Mouse (Mus musculus) kidney, adult 2 months (tissue): ENCODE results near the gene Drg1. TPM values are rescaled to one million over a fixed set of nuclear protein-coding genes. Genes with fewer than 3 reads are reported as not detected.
"Not testable (repeated sequence)": the region's sequence is repeated elsewhere in the genome, so short reads cannot be mapped to it uniquely, and the experiment has no call there.

Source experiments
- DNase-seq: peaks from one replicate; pipeline ENCODE4 v3.0.0; 2021
- H3K27ac ChIP-seq: fragments of 200-500 bp; 2 replicates; pipeline ENCODE4 v1.5.1; 2012; ENCODE audit warnings: low read depth, low read length, control low read depth, inconsistent platforms; ENCODE audit not compliant: insufficient read depth
- H3K27me3 ChIP-seq: fragments of 200-500 bp; replicated peaks from 2 replicates; pipeline ENCODE4 v1.6.1; 2012; ENCODE audit warnings: mild to moderate bottlenecking, moderate library complexity, low read length, inconsistent platforms; ENCODE audit not compliant: control insufficient read depth, insufficient read depth
- H3K36me3 ChIP-seq: fragments of 200-500 bp; 2 replicates; pipeline ENCODE4 v1.6.1; 2012; ENCODE audit warnings: mild to moderate bottlenecking, moderate library complexity, low read length, inconsistent platforms; ENCODE audit not compliant: control insufficient read depth, insufficient read depth
- H3K4me1 ChIP-seq: fragments of 200-500 bp; 2 replicates; pipeline ENCODE4 v1.6.1; 2011; ENCODE audit warnings: low read length; ENCODE audit not compliant: control insufficient read depth, insufficient read depth
- H3K4me3 ChIP-seq: fragments of 200-500 bp; 2 replicates; pipeline ENCODE4 v1.5.1; 2011; ENCODE audit warnings: mild to moderate bottlenecking, low read depth, low read length, control low read depth; ENCODE audit not compliant: insufficient read depth
- CTCF ChIP-seq: fragments of 200-500 bp; conservative IDR thresholded peaks from 2 replicates; pipeline ENCODE4 v1.5.1; 2011; ENCODE audit warnings: low read depth, mild to moderate bottlenecking, control low read depth, low read length, moderate library complexity, mixed read lengths; ENCODE audit not compliant: insufficient read depth, insufficient read length
- POLR2A ChIP-seq: fragments of 200-500 bp; IDR thresholded peaks from one replicate; pipeline ENCODE4 v1.6.1; 2011; ENCODE audit warnings: low read depth, low read length, control low read depth
- WGBS: fragments of 180-500 bp; shearing (Covaris S2); methylation state at CpG from one replicate; pipeline ENCODE4 v1.1.7; 2018; 5-methylcytosine and 5-hydroxymethylcytosine counted together
- polyA plus RNA-seq: library from polyadenylated mRNA; depleted of rRNA; stranded (reverse); fragments of >200 nt; gene quantifications from 2 replicates; pipeline ENCODE4 v1.2.3, GENCODE M21; 2012

Drg1 gene
- polyA plus RNA-seq, 1 experiment: 28.4 TPM

DNA sequence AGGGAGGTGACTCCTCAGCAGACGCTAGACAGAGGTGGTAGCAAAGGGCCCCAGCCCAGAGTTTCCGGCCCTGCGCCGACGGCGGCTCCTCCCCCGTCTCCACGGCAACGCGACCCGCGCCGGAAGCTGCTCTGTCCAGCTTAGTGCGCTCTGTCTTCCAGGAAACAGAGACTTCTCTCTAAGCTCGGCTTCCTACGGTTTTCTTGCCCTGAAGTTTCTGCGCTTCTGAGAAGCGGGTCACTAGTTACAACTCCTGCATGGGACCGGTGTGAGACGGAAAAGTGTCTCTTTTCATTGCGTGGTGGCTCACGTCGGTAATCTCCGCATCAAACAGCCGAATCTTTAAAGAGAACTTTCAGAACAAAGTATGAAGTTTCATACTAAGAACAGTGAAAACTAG lies 72.9 kb downstream of the Drg1 start, which contains the start of gene Sfi1:
TSS of gene Sfi1 (minus strand) at position 101 of the 400 bp plus-strand sequence.
- 86% methylated on average over 25 of the region's 25 CpGs for WGBS
- Histone ChIP-seq H3K27ac (no peak within 1 kb of the TSS), H3K4me1 (no peaks in the 10 kb centered on the region), H3K27me3 (no peaks in the 10 kb centered on the region), H3K36me3 (no peaks in the 10 kb centered on the region), H3K4me3 (no peak within 1 kb of the TSS)
- TF ChIP-seq POLR2A (no peak), CTCF (no peak)
- no peak for DNase-seq

DNA sequence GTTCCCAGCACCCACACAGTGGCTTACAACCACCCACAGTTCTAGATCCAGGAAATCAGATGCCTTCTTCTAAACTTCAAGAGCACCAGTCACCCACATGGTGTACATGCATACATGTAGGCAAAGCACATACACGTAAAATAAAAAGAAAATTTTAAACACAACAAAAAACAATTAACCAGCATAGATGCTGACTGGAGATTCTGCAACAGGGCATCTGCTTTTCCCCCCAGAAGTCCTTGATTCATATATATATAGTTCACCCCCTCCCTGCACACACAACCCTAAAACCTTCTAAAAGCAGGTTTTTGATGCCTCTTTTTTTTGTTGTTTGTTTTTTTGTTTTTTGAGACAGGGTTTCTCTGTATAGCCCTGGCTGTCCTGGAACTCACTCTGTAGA lies 83.5 kb downstream of the Drg1 start:
- H3K4me3 ChIP-seq, H3K4me1 ChIP-seq, H3K36me3 ChIP-seq, H3K27ac ChIP-seq, H3K27me3 ChIP-seq: not testable (repeated sequence)
- 91% methylated on average over 1 of the region's 1 CpGs for WGBS
- peak; percentile 17 for DNase-seq

DNA sequence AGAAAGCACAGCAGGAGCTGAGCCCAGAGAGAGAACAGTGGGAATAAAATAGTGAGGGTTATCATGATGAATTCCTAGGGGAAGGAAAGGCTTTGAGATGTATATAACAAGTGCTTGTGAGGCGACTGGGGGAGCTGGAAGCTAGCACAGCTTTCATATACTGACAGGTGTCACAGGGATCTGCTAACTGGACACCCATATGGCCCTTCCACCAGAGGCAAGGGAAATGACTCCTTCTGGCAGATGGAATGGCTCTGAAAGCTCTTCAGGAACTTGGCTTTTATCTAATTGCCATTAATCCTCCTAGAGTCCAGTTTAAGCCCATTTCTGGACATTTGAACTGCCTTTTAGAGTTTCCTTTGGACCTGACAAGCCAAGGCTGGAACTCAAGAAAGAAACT lies 84.2 kb downstream of the Drg1 start:
- 82% methylated on average over 1 of the region's 1 CpGs for WGBS

DNA sequence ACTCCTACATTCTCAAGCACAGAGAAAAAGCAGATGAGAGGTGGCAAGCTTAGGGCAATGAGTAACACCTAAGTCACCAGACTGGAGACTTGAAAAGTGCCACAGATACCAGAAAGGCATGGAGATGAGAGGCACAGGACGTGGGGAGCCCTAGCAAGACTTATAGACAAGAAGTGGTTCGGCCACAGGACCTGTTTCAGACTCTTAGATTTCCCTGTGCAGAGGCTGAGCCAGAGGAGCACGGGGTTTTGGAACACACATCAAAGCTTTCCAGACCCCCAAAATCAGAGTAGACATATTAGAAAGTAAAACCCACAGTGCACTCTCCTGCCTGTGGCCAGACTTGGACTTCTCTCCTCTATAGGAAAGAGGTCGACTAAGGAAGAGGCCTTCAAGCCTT lies 85.0 kb downstream of the Drg1 start:
- not testable (repeated sequence) for H3K4me3 ChIP-seq, H3K36me3 ChIP-seq, H3K4me1 ChIP-seq, H3K27me3 ChIP-seq, H3K27ac ChIP-seq
- 59% methylated on average over 4 of the region's 4 CpGs for WGBS
- peak; percentile 78 for DNase-seq

More for the DNA sequence above, 84.2 kb downstream of the Drg1 start:
- not testable (repeated sequence) for H3K36me3 ChIP-seq, H3K27me3 ChIP-seq, DNase-seq, H3K4me1 ChIP-seq, H3K4me3 ChIP-seq, H3K27ac ChIP-seq

DNA sequence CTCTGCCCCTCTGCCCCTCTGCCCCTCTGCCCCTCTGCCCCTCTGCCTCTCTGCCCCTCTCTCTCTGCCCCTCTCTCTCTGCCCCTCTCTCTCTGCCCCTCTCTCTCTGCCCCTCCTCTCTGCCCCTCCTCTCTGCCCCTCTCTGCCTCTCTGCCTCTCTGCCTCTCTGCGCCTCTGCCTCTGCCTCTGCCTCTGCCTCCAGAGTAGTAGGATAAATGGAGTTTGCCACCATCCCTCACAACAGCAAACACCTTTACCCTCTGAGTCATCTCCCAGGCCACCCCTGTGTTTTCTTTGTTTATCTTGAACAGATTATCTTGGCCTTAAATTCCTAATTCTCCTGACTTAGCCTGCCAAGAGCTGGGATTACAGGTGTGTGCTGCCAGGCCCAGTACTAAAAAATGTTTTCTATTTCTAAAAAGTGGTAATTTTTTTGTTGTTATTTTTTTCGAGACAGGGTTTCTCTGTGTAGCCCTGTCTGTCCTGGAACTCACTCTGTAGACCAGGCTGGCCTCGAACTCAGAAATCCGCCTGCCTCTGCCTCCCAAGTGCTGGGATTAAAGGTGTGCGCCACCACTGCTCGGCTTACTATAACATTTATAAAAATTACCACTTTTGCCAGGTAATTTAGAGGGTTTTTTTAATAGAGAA lies 85.6 kb downstream of the Drg1 start:
- not testable (repeated sequence) for H3K4me3 ChIP-seq, H3K27me3 ChIP-seq, H3K4me1 ChIP-seq, H3K36me3 ChIP-seq, H3K27ac ChIP-seq
- DNase-seq: peak; percentile 25
- WGBS: 70% methylated on average over 6 of the region's 6 CpGs

DNA sequence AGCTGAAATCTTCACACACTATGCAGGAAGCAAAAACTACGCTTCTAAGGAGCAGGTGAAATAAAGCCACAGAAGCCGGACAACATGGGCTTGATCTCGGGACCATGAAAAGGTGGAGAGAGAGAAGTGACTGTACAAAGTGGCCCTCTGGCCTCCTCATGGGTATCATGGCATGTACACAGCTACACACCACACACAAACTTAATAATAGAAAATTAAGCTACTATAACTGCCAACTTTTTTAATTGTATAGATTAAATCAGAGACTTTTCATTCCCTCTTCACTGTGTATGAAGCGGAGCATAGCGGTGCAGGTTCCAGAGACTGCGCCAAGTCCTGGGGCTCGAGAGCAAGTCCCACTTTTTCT lies 86.5 kb downstream of the Drg1 start:
- H3K27me3 ChIP-seq, H3K27ac ChIP-seq, H3K4me3 ChIP-seq, H3K36me3 ChIP-seq, H3K4me1 ChIP-seq: not testable (repeated sequence)
- WGBS: 85% methylated on average over 7 of the region's 7 CpGs
- peak; percentile 53 for DNase-seq

DNA sequence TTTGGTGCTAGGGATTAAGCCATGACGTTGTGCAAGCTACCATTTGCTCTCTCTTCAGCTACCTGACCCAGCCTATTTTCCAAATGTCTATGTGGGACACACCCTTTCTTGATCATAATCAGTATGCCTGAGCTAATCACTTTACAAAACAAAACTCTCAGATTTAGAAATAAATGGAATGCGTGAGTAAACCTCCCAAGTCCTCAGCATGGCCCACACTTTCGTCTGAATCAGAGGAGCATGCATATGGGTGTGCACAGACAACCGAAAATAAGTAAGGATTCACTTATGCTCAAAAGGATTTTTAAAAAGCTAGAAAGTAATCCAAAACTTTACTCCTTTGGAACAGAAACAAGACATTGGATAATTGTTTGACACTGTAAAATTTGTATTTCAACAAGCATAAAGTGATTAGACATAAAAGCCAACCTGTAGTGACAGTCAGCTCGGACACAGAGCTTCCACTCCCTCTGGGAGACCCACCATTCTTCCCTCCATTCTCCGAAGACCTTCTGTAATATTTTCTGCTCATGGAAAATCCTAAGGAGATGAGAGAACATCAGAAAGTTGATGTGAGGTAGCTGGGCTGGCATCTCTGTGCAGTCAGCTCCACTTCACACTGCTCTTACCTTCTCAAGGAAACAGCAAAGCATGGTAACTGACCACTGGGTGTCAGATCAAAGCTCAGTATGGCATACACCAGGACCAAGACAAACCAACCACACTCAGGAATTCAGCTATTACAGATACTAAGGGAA lies 87.1 kb downstream of the Drg1 start:
- WGBS: 85% methylated on average over 6 of the region's 6 CpGs
- peak; percentile 36 for DNase-seq

DNA sequence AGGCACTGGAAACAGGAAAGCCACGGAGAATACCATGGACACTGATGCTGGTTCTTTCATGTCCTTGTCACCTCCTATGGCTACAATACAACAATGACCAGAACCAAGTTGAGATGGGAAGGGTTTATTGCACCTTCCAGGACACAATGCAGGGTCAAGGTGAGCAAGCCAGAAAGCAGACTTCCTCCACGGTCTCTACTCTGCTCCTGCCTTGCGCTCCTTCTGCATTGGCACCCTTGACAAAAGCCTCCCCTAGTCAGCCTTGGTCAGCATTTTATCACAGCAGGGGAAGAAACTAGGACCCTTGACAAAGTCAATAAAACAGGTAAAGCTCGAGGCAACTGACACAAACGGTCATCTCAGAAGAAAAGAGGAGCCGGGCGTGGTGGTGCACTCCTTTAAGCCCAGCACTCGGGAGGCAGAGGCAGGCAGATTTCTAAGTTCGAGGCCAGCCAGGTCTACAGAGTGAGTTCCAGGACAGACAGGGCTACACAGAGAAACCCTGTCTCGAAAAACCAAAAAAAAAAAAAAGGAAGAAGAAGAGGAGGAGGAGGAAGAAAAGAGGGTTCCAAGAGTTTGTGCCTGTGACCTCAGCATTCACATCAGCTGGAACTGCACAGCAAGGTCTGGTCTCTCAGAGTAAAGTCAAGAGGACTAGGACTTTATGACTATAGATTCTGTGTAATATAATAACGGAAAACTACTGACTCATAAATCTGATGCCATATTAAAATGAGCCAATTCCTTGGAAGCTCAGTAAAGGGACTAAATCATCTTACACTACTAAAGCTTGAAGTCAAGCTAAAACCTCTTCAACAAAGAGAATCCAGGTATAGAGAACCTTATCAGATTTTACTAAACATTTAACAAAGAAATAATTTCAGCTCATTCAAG lies 92.5 kb downstream of the Drg1 start:
- WGBS: 82% methylated on average over 11 of the region's 11 CpGs
- H3K4me1 ChIP-seq, H3K36me3 ChIP-seq, H3K4me3 ChIP-seq, H3K27ac ChIP-seq, H3K27me3 ChIP-seq: not testable (repeated sequence)
- peak; percentile 75 for DNase-seq

More for the DNA sequence above, 87.1 kb downstream of the Drg1 start:
- not testable (repeated sequence) for H3K27me3 ChIP-seq, H3K4me3 ChIP-seq, H3K4me1 ChIP-seq, H3K27ac ChIP-seq, H3K36me3 ChIP-seq

DNA sequence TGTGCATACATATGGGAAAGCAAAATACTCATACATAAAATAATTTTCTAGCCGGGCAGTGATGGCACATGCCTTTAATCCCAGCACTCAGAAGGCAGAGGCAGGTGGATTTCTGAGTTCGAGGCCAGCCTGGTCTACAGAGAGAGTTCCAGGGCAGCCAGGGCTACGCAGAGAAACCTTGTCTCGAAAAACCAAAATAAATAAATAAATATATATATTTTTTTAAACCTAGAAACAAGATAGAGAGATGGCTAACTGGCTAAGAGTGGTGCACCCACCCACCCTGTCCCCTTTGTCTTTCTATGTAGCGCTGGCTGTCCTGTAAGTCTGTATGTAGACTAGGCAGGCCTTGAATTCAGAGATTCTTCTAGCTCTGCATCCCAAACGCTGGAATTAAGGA lies 93.7 kb downstream of the Drg1 start:
- not testable (repeated sequence) for H3K4me3 ChIP-seq, H3K4me1 ChIP-seq, H3K27me3 ChIP-seq, H3K36me3 ChIP-seq, DNase-seq, H3K27ac ChIP-seq
- 63% methylated on average over 5 of the region's 6 CpGs for WGBS

DNA sequence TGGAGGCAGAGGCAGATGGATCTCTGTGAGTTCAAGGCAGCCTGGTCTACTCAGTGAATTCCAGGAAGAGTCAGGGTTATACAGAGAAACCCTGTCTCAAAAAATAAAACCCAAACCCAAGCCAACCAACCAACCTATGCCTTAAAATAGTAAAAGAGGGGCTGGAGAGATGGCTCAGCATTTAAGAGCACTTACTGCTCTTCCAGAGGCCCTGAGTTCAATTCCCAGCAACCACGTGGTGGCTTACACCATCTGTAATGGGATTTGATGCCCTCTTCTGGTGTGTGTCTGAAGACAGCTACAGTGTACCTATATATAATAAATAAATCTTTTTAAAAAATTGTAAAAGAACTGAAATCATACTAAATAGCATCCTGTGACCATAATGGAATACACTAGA lies 94.3 kb downstream of the Drg1 start:
- not testable (repeated sequence) for H3K27ac ChIP-seq, H3K4me3 ChIP-seq, H3K36me3 ChIP-seq, H3K27me3 ChIP-seq, H3K4me1 ChIP-seq
- peak; percentile 64 for DNase-seq
- WGBS: 72% methylated on average over 1 of the region's 1 CpGs

DNA sequence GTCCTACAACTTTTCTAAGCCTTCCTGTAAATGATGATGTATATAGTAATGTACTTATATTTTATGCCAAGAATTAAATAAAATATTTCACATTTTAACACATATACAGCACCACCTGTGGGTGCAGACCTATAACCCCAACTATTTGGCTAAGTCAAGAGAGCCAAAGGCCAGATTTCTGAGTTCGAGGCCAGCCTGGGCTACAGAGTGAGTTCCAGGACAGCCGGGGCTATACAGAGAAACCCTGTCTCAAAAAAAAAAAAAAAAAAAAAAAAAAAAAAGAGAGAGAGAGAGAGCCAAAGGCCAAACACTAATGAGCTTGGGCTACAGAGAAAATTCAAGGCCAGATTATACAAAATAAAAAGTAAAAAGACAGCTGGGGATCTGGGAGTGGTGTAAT lies 97.2 kb downstream of the Drg1 start:
- DNase-seq: peak; percentile 48
- WGBS: 67% methylated on average over 2 of the region's 2 CpGs
- not testable (repeated sequence) for H3K27me3 ChIP-seq, H3K4me3 ChIP-seq, H3K36me3 ChIP-seq, H3K27ac ChIP-seq, H3K4me1 ChIP-seq
